Mouse (Mus musculus): Measurements from ENCODE around the gene Ntmt1.

Ntmt1 gene

GRCm38 (mm10) chr2:30807648-30808295, at the start of gene Ntmt1:
TSS of gene Ntmt1 (plus strand) at chr2:30807826.
- peak; percentile 98 to 99 for DNase-seq

- peak in 1 of 2 experiments; percentile 17 for DNase-seq
These were observed 49.1 kb upstream of the Ntmt1 start for GRCm38 (mm10) chr2:30758341-30759087.

GRCm38 (mm10) chr2:30759088-30759374, 48.6 kb upstream of the Ntmt1 start:
- no peak for DNase-seq

- no peak for DNase-seq
These were observed 48.2 kb upstream of the Ntmt1 start for GRCm38 (mm10) chr2:30759442-30759841.

- no peak for DNase-seq
These were observed 47.6 kb upstream of the Ntmt1 start for GRCm38 (mm10) chr2:30759858-30760547.

- no peak for DNase-seq
These were observed 46.9 kb upstream of the Ntmt1 start for GRCm38 (mm10) chr2:30760706-30761105.

- DNase-seq: no peak
These were observed 41.2 kb upstream of the Ntmt1 start for GRCm38 (mm10) chr2:30766446-30766845.

GRCm38 (mm10) chr2:30767626-30768240, 39.9 kb upstream of the Ntmt1 start:
- DNase-seq: no peak

GRCm38 (mm10) chr2:30768529-30768928, 39.1 kb upstream of the Ntmt1 start:
- no peak for DNase-seq

GRCm38 (mm10) chr2:30769187-30769586, 38.4 kb upstream of the Ntmt1 start:
- DNase-seq: no peak

- no peak for DNase-seq
These were observed 36.2 kb upstream of the Ntmt1 start for GRCm38 (mm10) chr2:30771368-30771805.

GRCm38 (mm10) chr2:30771806-30772460, 35.7 kb upstream of the Ntmt1 start:
- no peak for DNase-seq

GRCm38 (mm10) chr2:30772581-30773312, 34.9 kb upstream of the Ntmt1 start:
- no peak for DNase-seq

- no peak for DNase-seq
These were observed 34.2 kb upstream of the Ntmt1 start for GRCm38 (mm10) chr2:30773313-30774005.

GRCm38 (mm10) chr2:30775955-30776354, 31.7 kb upstream of the Ntmt1 start:
- DNase-seq: no peak

GRCm38 (mm10) chr2:30777266-30777665, 30.4 kb upstream of the Ntmt1 start:
- DNase-seq: no peak

GRCm38 (mm10) chr2:30778235-30778634, 29.4 kb upstream of the Ntmt1 start:
- no peak for DNase-seq

GRCm38 (mm10) chr2:30779241-30779640, 28.4 kb upstream of the Ntmt1 start:
- no peak for DNase-seq

- no peak for DNase-seq
These were observed 25.0 kb upstream of the Ntmt1 start for GRCm38 (mm10) chr2:30782312-30783290.

GRCm38 (mm10) chr2:30783346-30783745, 24.3 kb upstream of the Ntmt1 start:
- peak in 1 of 2 experiments; percentile 24 for DNase-seq

All from thymus, adult 18-20 months (tissue).